ENCODE assay signal across 17 mouse cellular contexts in the genomic region with DNA sequence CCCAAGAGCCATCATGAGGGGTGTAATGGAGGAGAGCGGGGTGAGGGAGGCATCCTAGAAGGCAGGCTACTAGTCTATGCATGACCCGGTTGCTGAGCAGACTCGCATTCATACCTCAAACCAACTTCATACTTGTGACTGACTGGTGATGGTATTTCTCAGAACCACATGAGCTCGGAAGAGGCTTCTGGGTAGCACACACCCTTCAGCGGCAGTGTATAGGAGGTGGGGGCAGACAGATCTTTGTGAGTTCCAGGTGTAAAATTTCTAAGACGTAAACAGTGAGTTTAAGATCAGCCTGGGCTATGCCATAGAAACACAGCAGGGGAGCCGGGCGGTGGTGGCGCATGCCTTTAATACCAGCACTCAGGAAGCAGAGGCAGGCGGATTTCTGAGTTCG. TPM values are rescaled to one million over a fixed set of nuclear protein-coding genes. Genes with fewer than 3 reads are reported as not detected.
DNase-seq lines count a peak whose midpoint lies in the region; ATAC-seq and TF ChIP-seq lines count a peak whose summit lies in the region.
"Had no signal": no experiment of that assay in that cellular context is flagged by ENCODE, and none has a peak within 500 bp of the region (broad histone marks: within the 10 kb centered on the region; RNA-seq: fewer than 3 reads in every experiment).

A gene (minus strand): TSS at position 180 of the 400 bp plus-strand sequence.

- no peaks in the 10 kb centered on the region for H3K9me3 ChIP-seq in liver, embryonic 12.5 days (replicated peaks)
- H3K9me3 ChIP-seq: hindbrain, embryonic 10.5 days had no signal

- 84% methylated on average over 11 of the region's 11 CpGs for WGBS in spleen, adult 2 months
- 90% methylated on average over 11 of the region's 11 CpGs for WGBS in bone marrow, adult 2 months
- WGBS in liver, embryonic 12.5 days (ENCODE audit: insufficient replicate concordance), result 82% methylated on average over 11 of the region's 11 CpGs

- TF ChIP-seq CTCF in spleen, adult 2 months (IDR thresholded peaks at IDR 0.05; ENCODE audit: extremely low read depth, insufficient read depth, insufficient read length, insufficient replicate concordance), result no peak
- TF ChIP-seq CTCF in bone marrow, adult 2 months (IDR thresholded peaks at IDR 0.05; ENCODE audit: control insufficient read depth, insufficient read depth, low read length), result no peak
- TF ChIP-seq CTCF in layer of hippocampus, adult 2 months (conservative IDR thresholded peaks at IDR 0.05), result no peak

- no peaks in the 10 kb centered on the region for H3K36me3 ChIP-seq in spleen, adult 2 months (ENCODE audit: control insufficient read depth, insufficient read depth, low read length)
- no peaks in the 10 kb centered on the region for H3K36me3 ChIP-seq in liver, embryonic 12.5 days
- H3K36me3 ChIP-seq: hindbrain, embryonic 10.5 days had no signal

- no peak for DNase-seq in spleen, adult 2 months (ENCODE audit: low read depth in 1 of 2, low spot score in 2 of 2)
- no peak for DNase-seq in spleen, postnatal 10 days (ENCODE audit: low spot score in 2 of 2)
- no peak for DNase-seq in retina, embryonic 14.5 days (ENCODE audit: low spot score)
- no peak for DNase-seq in layer of hippocampus, adult 2 months (ENCODE audit: low spot score in 2 of 2)
- DNase-seq in cerebellum, adult 8-10 months, result no peak
- DNase-seq: adrenal gland, postnatal 36 days; B cell, adult 2 months; cerebellum, postnatal 14 days; layer of hippocampus, postnatal 36 days had no signal

- TF ChIP-seq POLR2A in spleen, adult 2 months (IDR thresholded peaks at IDR 0.05; ENCODE audit: low read depth, low read length), result no peak
- TF ChIP-seq POLR2A in bone marrow, adult 2 months (IDR thresholded peaks at IDR 0.05; ENCODE audit: borderline replicate concordance, control insufficient read depth, low read depth, low read length), result no peak

- H3K9ac ChIP-seq in liver, embryonic 12.5 days, result no peak within 1 kb of the TSS

- H3K27ac ChIP-seq in spleen, adult 2 months (ENCODE audit: insufficient read depth, low read length), result no peak within 1 kb of the TSS
- no peak within 1 kb of the TSS for H3K27ac ChIP-seq in bone marrow, adult 2 months (ENCODE audit: control insufficient read depth, insufficient read depth, low read depth, low read length, poor library complexity)
- no peak within 1 kb of the TSS for H3K27ac ChIP-seq in liver, embryonic 12.5 days
- no peak within 1 kb of the TSS for H3K27ac ChIP-seq in layer of hippocampus, adult 2 months
- H3K27ac ChIP-seq: hindbrain, embryonic 10.5 days had no signal

- H3K4me3 ChIP-seq in spleen, adult 2 months (ENCODE audit: extremely low read depth, insufficient read depth, insufficient read length), result no peak within 1 kb of the TSS
- H3K4me3 ChIP-seq in bone marrow, adult 2 months (replicated peaks; ENCODE audit: control insufficient read depth, low read depth, low read length), result no peak within 1 kb of the TSS
- no peak within 1 kb of the TSS for H3K4me3 ChIP-seq in liver, embryonic 12.5 days
- H3K4me3 ChIP-seq in layer of hippocampus, adult 2 months, result no peak within 1 kb of the TSS
- H3K4me3 ChIP-seq: hindbrain, embryonic 10.5 days had no signal

- H3K27me3 ChIP-seq in spleen, adult 2 months (ENCODE audit: control insufficient read depth, insufficient read depth, low read length), result no peaks in the 10 kb centered on the region
- no peaks in the 10 kb centered on the region for H3K27me3 ChIP-seq in liver, embryonic 12.5 days (replicated peaks)

- H3K4me2 ChIP-seq in liver, embryonic 12.5 days, result no peak within 1 kb of the TSS
- H3K4me2 ChIP-seq: midbrain, embryonic 11.5 days had no signal

- no peaks in the 10 kb centered on the region for H3K4me1 ChIP-seq in spleen, adult 2 months (ENCODE audit: control insufficient read depth, insufficient read depth, insufficient read length)
- no peaks in the 10 kb centered on the region for H3K4me1 ChIP-seq in bone marrow, adult 2 months (ENCODE audit: control insufficient read depth, insufficient read depth, low read length)
- H3K4me1 ChIP-seq in liver, embryonic 12.5 days, result peaks cover 23% of the 10 kb centered on the region
- H3K4me1 ChIP-seq: hindbrain, embryonic 10.5 days had no signal

- ATAC-seq in liver, embryonic 12.5 days, result no peak
- ATAC-seq: forebrain, embryonic 16.5 days had no signal

RNA-seq across cellular contexts. Expression of the gene that starts here (rescaled TPM):
- polyA plus RNA-seq in spleen, adult 2 months (2012; rRNA removed), result 25.7 and 32.0 TPM in 2 replicates
- polyA plus RNA-seq in bone marrow, adult 2 months (2011; ENCODE audit: insufficient read depth, insufficient read length, low replicate concordance, missing spikeins), result 91.2 and 137 TPM in 2 replicates
- 148 and 156 TPM in 2 replicates for polyA plus RNA-seq in liver, embryonic 12.5 days (2016; fragmentation: Nextera tagmentation; extraction: Ambion mirVana)
- not detected for total RNA-seq in layer of hippocampus, adult 2 months (2021)
- total RNA-seq: layer of hippocampus, postnatal 36 days; left cerebral cortex, postnatal 36 days had no signal
- polyA plus RNA-seq: forebrain, embryonic 16.5 days; liver, adult 2 months; neural tube, embryonic 14.5 days had no signal
